Mouse (Mus musculus): ENCODE measurements around the gene Epha2. TPM values are rescaled to one million over a fixed set of nuclear protein-coding genes. Genes with fewer than 3 reads are reported as not detected.

Epha2 gene
- total and polyA plus RNA-seq, 2 experiments = 7.7 to 12.0 TPM

- no peak overlapping the region for H3K9ac ChIP-seq (ENCODE audit: low read depth, low read length)
- H3K27ac ChIP-seq (replicated peaks; ENCODE audit: insufficient read depth, low read depth, low read length) = no peak overlapping the region
- DNase-seq (ENCODE audit: extremely low read depth, low read depth, low spot score) = no peak
- no peaks in the 10 kb centered on the region for H3K27me3 ChIP-seq (ENCODE audit: control insufficient read depth, insufficient read depth, low read length)
- WGBS = 81% methylated on average over 5 of the region's 5 CpGs
- H3K36me3 ChIP-seq (ENCODE audit: control insufficient read depth, insufficient read depth, low read length) = no peaks in the 10 kb centered on the region
- no peaks in the 10 kb centered on the region for H3K79me2 ChIP-seq (ENCODE audit: control insufficient read depth, insufficient read depth, low read length)
- TF ChIP-seq POLR2A (IDR thresholded peaks at IDR 0.05; ENCODE audit: extremely low read depth, insufficient read depth, low read length) (no peak), CTCF (IDR thresholded peaks at IDR 0.05; ENCODE audit: low read depth, low read length) (no peak)
- no peak overlapping the region for H3K4me3 ChIP-seq (ENCODE audit: insufficient read depth, low read depth, low read length)
- peaks cover 7% of the 10 kb centered on the region for H3K4me1 ChIP-seq (ENCODE audit: control insufficient read depth, insufficient read depth, low read length)
These were observed 33.7 kb downstream of the Epha2 start for GRCm38 (mm10) chr4:141334695-141335094.

DNA sequence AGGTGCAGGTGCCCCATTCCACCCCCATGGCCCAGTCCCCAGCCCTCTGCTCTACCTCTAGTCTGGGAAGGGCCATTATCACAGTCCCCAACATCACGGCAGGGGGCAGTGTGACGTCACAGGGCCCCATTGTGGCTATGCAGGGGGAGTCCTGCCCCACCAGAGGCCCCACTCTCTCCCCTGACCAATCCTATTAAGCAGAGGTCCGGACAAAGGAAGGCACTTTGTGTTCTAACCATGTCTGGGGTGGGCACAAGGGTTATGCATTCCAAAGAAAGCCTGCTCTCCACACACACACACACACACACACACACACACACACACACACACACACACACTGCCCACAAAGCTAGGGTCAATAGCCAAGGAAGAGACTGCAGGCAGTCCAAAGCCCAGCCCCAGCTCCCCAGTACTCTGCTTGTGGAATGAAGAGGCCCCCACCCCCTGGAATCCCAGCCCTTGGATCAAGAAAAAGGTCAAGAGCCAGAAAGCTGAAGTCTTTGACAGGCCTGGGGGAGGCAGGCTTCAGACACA is 34.3 kb downstream of the Epha2 start:
- H3K36me3 ChIP-seq (ENCODE audit: control insufficient read depth, insufficient read depth, low read length) = no peaks in the 10 kb centered on the region
- H3K27ac ChIP-seq (replicated peaks; ENCODE audit: insufficient read depth, low read depth, low read length) = no peak overlapping the region
- no peak overlapping the region for H3K4me3 ChIP-seq (ENCODE audit: insufficient read depth, low read depth, low read length)
- peaks cover 7% of the 10 kb centered on the region for H3K4me1 ChIP-seq (ENCODE audit: control insufficient read depth, insufficient read depth, low read length)
- H3K27me3 ChIP-seq (ENCODE audit: control insufficient read depth, insufficient read depth, low read length) = no peaks in the 10 kb centered on the region
- TF ChIP-seq CTCF (IDR thresholded peaks at IDR 0.05; ENCODE audit: low read depth, low read length) (no peak), POLR2A (IDR thresholded peaks at IDR 0.05; ENCODE audit: extremely low read depth, insufficient read depth, low read length) (no peak)
- no peaks in the 10 kb centered on the region for H3K79me2 ChIP-seq (ENCODE audit: control insufficient read depth, insufficient read depth, low read length)
- WGBS = 72% methylated on average over 3 of the region's 3 CpGs
- DNase-seq (ENCODE audit: extremely low read depth, low read depth, low spot score) = no peak
- no peak overlapping the region for H3K9ac ChIP-seq (ENCODE audit: low read depth, low read length)

GRCm38 (mm10) chr4:141336196-141336595 is 35.2 kb downstream of the Epha2 start:
- no peak overlapping the region for H3K27ac ChIP-seq (replicated peaks; ENCODE audit: insufficient read depth, low read depth, low read length)
- H3K27me3 ChIP-seq (ENCODE audit: control insufficient read depth, insufficient read depth, low read length) = no peaks in the 10 kb centered on the region
- 88% methylated on average over 6 of the region's 6 CpGs for WGBS
- peaks cover 6% of the 10 kb centered on the region for H3K4me1 ChIP-seq (ENCODE audit: control insufficient read depth, insufficient read depth, low read length)
- no peak for DNase-seq (ENCODE audit: extremely low read depth, low read depth, low spot score)
- no peaks in the 10 kb centered on the region for H3K36me3 ChIP-seq (ENCODE audit: control insufficient read depth, insufficient read depth, low read length)
- H3K79me2 ChIP-seq (ENCODE audit: control insufficient read depth, insufficient read depth, low read length) = no peaks in the 10 kb centered on the region
- TF ChIP-seq CTCF (IDR thresholded peaks at IDR 0.05; ENCODE audit: low read depth, low read length) = no peak
- no peak for TF ChIP-seq POLR2A (IDR thresholded peaks at IDR 0.05; ENCODE audit: extremely low read depth, insufficient read depth, low read length)
- H3K9ac ChIP-seq (ENCODE audit: low read depth, low read length) = no peak overlapping the region
- H3K4me3 ChIP-seq (ENCODE audit: insufficient read depth, low read depth, low read length) = no peak overlapping the region

- Histone ChIP-seq H3K27me3 (ENCODE audit: control insufficient read depth, insufficient read depth, low read length) (no peaks in the 10 kb centered on the region), H3K4me3 (ENCODE audit: insufficient read depth, low read depth, low read length) (no peak overlapping the region), H3K27ac (replicated peaks; ENCODE audit: insufficient read depth, low read depth, low read length) (no peak overlapping the region), H3K36me3 (ENCODE audit: control insufficient read depth, insufficient read depth, low read length) (no peaks in the 10 kb centered on the region), H3K4me1 (ENCODE audit: control insufficient read depth, insufficient read depth, low read length) (no peaks in the 10 kb centered on the region), H3K9ac (ENCODE audit: low read depth, low read length) (no peak overlapping the region), H3K79me2 (ENCODE audit: control insufficient read depth, insufficient read depth, low read length) (no peaks in the 10 kb centered on the region)
- DNase-seq (ENCODE audit: extremely low read depth, low read depth, low spot score) = no peak
- WGBS = 92% methylated on average over 6 of the region's 6 CpGs
- TF ChIP-seq POLR2A (IDR thresholded peaks at IDR 0.05; ENCODE audit: extremely low read depth, insufficient read depth, low read length) = no peak
These were observed 36.9 kb downstream of the Epha2 start for GRCm38 (mm10) chr4:141337986-141338385.

- DNase-seq (ENCODE audit: extremely low read depth, low read depth, low spot score) = no peak
- H3K9ac ChIP-seq (ENCODE audit: low read depth, low read length) = no peak overlapping the region
- H3K4me3 ChIP-seq (ENCODE audit: insufficient read depth, low read depth, low read length) = no peak overlapping the region
- TF ChIP-seq CTCF (IDR thresholded peaks at IDR 0.05; ENCODE audit: low read depth, low read length) (no peak), POLR2A (IDR thresholded peaks at IDR 0.05; ENCODE audit: extremely low read depth, insufficient read depth, low read length) (no peak)
- no peaks in the 10 kb centered on the region for H3K4me1 ChIP-seq (ENCODE audit: control insufficient read depth, insufficient read depth, low read length)
- WGBS = 68% methylated on average over 1 of the region's 1 CpGs
- no peaks in the 10 kb centered on the region for H3K36me3 ChIP-seq (ENCODE audit: control insufficient read depth, insufficient read depth, low read length)
- no peaks in the 10 kb centered on the region for H3K79me2 ChIP-seq (ENCODE audit: control insufficient read depth, insufficient read depth, low read length)
- no peaks in the 10 kb centered on the region for H3K27me3 ChIP-seq (ENCODE audit: control insufficient read depth, insufficient read depth, low read length)
- no peak overlapping the region for H3K27ac ChIP-seq (replicated peaks; ENCODE audit: insufficient read depth, low read depth, low read length)
These were observed 37.8 kb downstream of the Epha2 start for GRCm38 (mm10) chr4:141338853-141339252.

GRCm38 (mm10) chr4:141341477-141341876 is 40.4 kb downstream of the Epha2 start:
- TF ChIP-seq POLR2A (IDR thresholded peaks at IDR 0.05; ENCODE audit: extremely low read depth, insufficient read depth, low read length) (no peak), CTCF (IDR thresholded peaks at IDR 0.05; ENCODE audit: low read depth, low read length) (no peak)
- no peak overlapping the region for H3K4me3 ChIP-seq (ENCODE audit: insufficient read depth, low read depth, low read length)
- H3K36me3 ChIP-seq (ENCODE audit: control insufficient read depth, insufficient read depth, low read length) = no peaks in the 10 kb centered on the region
- no peak for DNase-seq (ENCODE audit: extremely low read depth, low read depth, low spot score)
- no peak overlapping the region for H3K27ac ChIP-seq (replicated peaks; ENCODE audit: insufficient read depth, low read depth, low read length)
- H3K9ac ChIP-seq (ENCODE audit: low read depth, low read length) = no peak overlapping the region
- no peaks in the 10 kb centered on the region for H3K79me2 ChIP-seq (ENCODE audit: control insufficient read depth, insufficient read depth, low read length)
- whole genome bisulfite sequencing = 91% methylated on average over 7 of the region's 7 CpGs
- H3K4me1 ChIP-seq (ENCODE audit: control insufficient read depth, insufficient read depth, low read length) = no peaks in the 10 kb centered on the region
- H3K27me3 ChIP-seq (ENCODE audit: control insufficient read depth, insufficient read depth, low read length) = no peaks in the 10 kb centered on the region
